Mouse (Mus musculus) liver, adult 2 months (tissue): ENCODE data around the gene Glyctk.

Experiments
- CTCF ChIP-seq: fragments of 200-500 bp; IDR thresholded peaks from 2 replicates; pipeline ENCODE4 v1.5.1; 2011; ENCODE audit warnings: low read depth, low read length, control low read depth
- POLR2A ChIP-seq: fragments of 200-500 bp; IDR thresholded peaks from 2 replicates; pipeline ENCODE4 v1.6.1; 2011; ENCODE audit warnings: low read length, control low read depth; ENCODE audit not compliant: insufficient read depth; ENCODE audit errors: extremely low read depth

DNA sequence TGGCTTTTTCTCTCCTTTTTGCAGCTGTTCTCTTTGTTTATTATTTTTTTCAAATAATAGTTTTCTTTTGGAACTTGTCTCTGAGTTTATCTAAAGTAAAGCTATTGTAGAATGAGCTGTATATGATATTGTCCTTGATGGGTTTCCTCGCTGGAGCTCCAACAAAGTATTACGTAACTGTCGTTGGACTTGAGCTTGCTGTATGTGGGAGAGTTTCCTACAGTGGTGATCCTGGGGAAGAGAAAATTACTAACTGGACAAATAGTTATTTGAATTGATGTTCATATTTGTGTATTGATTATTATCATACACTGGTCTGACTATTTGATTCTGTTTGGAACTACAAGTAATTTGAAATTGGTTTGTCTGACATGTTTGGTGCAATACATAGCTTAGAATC, 14.6 kb upstream of the Glyctk start:
- no peak for TF ChIP-seq POLR2A
- TF ChIP-seq CTCF, result no peak
